23 mouse cellular contexts compared by ENCODE assay signal in the genomic region with DNA sequence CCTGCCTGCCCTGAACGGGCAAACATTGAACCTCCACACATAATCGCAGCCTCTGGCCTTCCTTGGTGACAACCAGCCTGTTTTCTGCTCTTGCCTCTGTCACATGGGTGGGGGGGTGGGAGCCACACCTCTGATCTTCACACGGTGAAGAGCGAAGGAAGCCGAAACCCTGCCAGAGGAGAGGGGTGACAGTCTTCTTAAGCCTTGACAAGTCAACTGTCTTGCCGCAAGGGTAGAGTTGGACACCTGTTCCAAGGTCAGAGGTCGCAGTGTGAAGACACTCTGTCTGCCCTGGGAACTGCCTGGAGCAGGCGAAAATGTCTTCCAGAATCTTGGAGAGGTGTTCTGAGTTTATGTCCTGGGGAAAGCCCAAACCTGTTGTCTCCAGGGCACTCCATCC.
A peak's percentile ranks its signal among the peaks of the same experiment; 100 is the strongest.
DNase-seq lines count a peak whose midpoint lies in the region; ATAC-seq lines count a peak whose summit lies in the region.
"Had no signal": no experiment of that assay in that cellular context is flagged by ENCODE, and none has a peak within 500 bp of the region (broad histone marks: within the 10 kb centered on the region; RNA-seq: fewer than 3 reads in every experiment).

No protein-coding gene starts in this region.

- ATAC-seq in midbrain, embryonic 11.5 days (ENCODE audit: low FRiP score), result no peak
- peak; percentile 51 for ATAC-seq in activated CD4-positive, CD25-positive, alpha-beta regulatory T cell, adult 4 months
- ATAC-seq: forebrain, embryonic 13.5 days; hindbrain, postnatal 0 days; midbrain, embryonic 13.5 days had no signal

- no peaks in the 10 kb centered on the region for H3K9me3 ChIP-seq in midbrain, embryonic 11.5 days (ENCODE audit: control insufficient read depth, low read length)
- H3K9me3 ChIP-seq in midbrain, embryonic 10.5 days (replicated peaks), result no peaks in the 10 kb centered on the region
- H3K9me3 ChIP-seq: forebrain, embryonic 13.5 days; heart, embryonic 10.5 days; limb, embryonic 10.5 days; liver, embryonic 15.5 days; midbrain, embryonic 13.5 days; neural tube, embryonic 12.5 days; stomach, embryonic 15.5 days had no signal

- no peaks in the 10 kb centered on the region for H3K4me1 ChIP-seq in midbrain, embryonic 11.5 days (ENCODE audit: control insufficient read depth, insufficient read depth, low read length)
- peaks cover 11% of the 10 kb centered on the region for H3K4me1 ChIP-seq in midbrain, embryonic 10.5 days
- H3K4me1 ChIP-seq: forebrain, embryonic 13.5 days; liver, embryonic 15.5 days; stomach, embryonic 15.5 days had no signal

- no peak overlapping the region for H3K4me3 ChIP-seq in midbrain, embryonic 11.5 days (ENCODE audit: low read depth, low read length)
- H3K4me3 ChIP-seq in midbrain, embryonic 10.5 days, result no peak overlapping the region
- H3K4me3 ChIP-seq: forebrain, embryonic 13.5 days; gastrocnemius, adult 2 months; heart, embryonic 10.5 days; left cerebral cortex, adult 2 months; limb, embryonic 10.5 days; liver, embryonic 15.5 days; midbrain, embryonic 13.5 days; neural tube, embryonic 12.5 days; stomach, embryonic 15.5 days had no signal

- H3K36me3 ChIP-seq in midbrain, embryonic 11.5 days (ENCODE audit: control insufficient read depth, insufficient read depth, low read length), result no peaks in the 10 kb centered on the region
- no peaks in the 10 kb centered on the region for H3K36me3 ChIP-seq in midbrain, embryonic 10.5 days
- H3K36me3 ChIP-seq: heart, embryonic 10.5 days; limb, embryonic 10.5 days; liver, embryonic 15.5 days; midbrain, embryonic 13.5 days; neural tube, embryonic 12.5 days; stomach, embryonic 15.5 days had no signal

- no peak overlapping the region for H3K4me2 ChIP-seq in midbrain, embryonic 11.5 days
- H3K4me2 ChIP-seq: forebrain, embryonic 13.5 days; liver, embryonic 15.5 days; midbrain, embryonic 13.5 days; neural tube, embryonic 12.5 days; stomach, embryonic 15.5 days had no signal

- no peak overlapping the region for H3K27ac ChIP-seq in midbrain, embryonic 11.5 days (ENCODE audit: low read depth, low read length)
- no peak overlapping the region for H3K27ac ChIP-seq in midbrain, embryonic 10.5 days (replicated peaks)
- H3K27ac ChIP-seq: forebrain, embryonic 13.5 days; gastrocnemius, adult 2 months; heart, embryonic 10.5 days; hindbrain, postnatal 0 days; left cerebral cortex, adult 2 months; limb, embryonic 10.5 days; liver, embryonic 15.5 days; midbrain, embryonic 13.5 days; neural tube, embryonic 12.5 days; stomach, embryonic 15.5 days had no signal

- 85% methylated on average over 8 of the region's 8 CpGs for WGBS in midbrain, embryonic 11.5 days
- 94% methylated on average over 8 of the region's 8 CpGs for WGBS in midbrain, embryonic 10.5 days

- H3K9ac ChIP-seq in midbrain, embryonic 11.5 days (ENCODE audit: low read length), result no peak overlapping the region
- H3K9ac ChIP-seq: forebrain, embryonic 13.5 days; liver, embryonic 15.5 days; midbrain, embryonic 13.5 days; neural tube, embryonic 12.5 days; stomach, embryonic 15.5 days had no signal

- H3K27me3 ChIP-seq in midbrain, embryonic 11.5 days (ENCODE audit: control insufficient read depth, insufficient read depth, low read length), result no peaks in the 10 kb centered on the region
- H3K27me3 ChIP-seq in midbrain, embryonic 10.5 days (ENCODE audit: low read depth, poor library complexity, severe bottlenecking), result no peaks in the 10 kb centered on the region
- H3K27me3 ChIP-seq: forebrain, embryonic 13.5 days; liver, embryonic 15.5 days; midbrain, embryonic 13.5 days; neural tube, embryonic 12.5 days; stomach, embryonic 15.5 days had no signal

- DNase-seq in midbrain, embryonic 11.5 days (ENCODE audit: low spot score, missing footprints), result peak; percentile 68
- DNase-seq in midbrain, embryonic 10.5 days (ENCODE audit: low spot score), result no peak
- peak; percentile 86 for DNase-seq in thymus, postnatal 0 days (ENCODE audit: low spot score)
- DNase-seq in gastrocnemius, postnatal 10 days, result no peak
- no peak for DNase-seq in adrenal gland, postnatal 14 days
- DNase-seq in urinary bladder, postnatal 14 days (ENCODE audit: low spot score), result no peak
- DNase-seq: adrenal gland, postnatal 10 days; cerebellum, adult 8-10 months; gastrocnemius, adult 2 months; kidney, adult 11 months; kidney, postnatal 10 days; liver; right cerebral cortex, postnatal 14 days had no signal

Comparison
In these comparisons a context has a peak if more than half of its experiments do, and no peak if none do; other contexts are left out.
1. DNase-seq: peak in midbrain, embryonic 11.5 days (single experiment) and thymus, postnatal 0 days (single experiment); none in midbrain, embryonic 10.5 days (single experiment), gastrocnemius, postnatal 10 days (single experiment), adrenal gland, postnatal 14 days (single experiment) and urinary bladder, postnatal 14 days (single experiment).